In the genomic region with DNA sequence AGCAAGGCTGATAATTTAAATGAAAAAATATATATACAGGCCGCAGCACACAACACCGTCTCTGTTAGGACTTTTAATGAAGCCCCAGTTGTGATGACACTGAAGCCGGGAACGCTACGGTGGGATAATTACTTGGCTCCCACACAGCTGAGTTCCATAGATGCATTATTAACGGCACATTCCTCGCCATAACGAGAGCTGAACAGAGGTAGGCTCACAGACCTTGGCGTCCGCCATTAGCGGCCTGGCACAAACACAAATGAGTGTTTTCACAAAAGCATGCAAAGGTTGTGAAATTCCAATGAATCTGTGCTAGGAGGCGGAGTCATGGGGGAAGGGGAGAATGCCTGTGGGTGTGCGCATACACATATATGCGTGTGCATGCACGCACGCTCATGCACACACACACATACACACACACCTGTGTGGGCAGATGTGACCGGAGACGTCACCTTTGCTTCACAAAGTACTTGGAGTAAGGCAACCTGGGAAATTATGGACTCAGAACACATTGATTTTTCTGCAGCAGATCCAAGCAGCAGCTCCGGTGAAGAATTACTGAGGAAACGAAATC, we compare ENCODE assay signal across 10 mouse cellular contexts.
A peak's percentile ranks its signal among the peaks of the same experiment; 100 is the strongest.
DNase-seq lines count a peak whose midpoint lies in the region; ATAC-seq lines count a peak whose summit lies in the region.
"Had no signal": no experiment of that assay in that cellular context is flagged by ENCODE, and none has a peak within 500 bp of the region (broad histone marks: within the 10 kb centered on the region; RNA-seq: fewer than 3 reads in every experiment).

No protein-coding gene starts in this region.

- peak overlapping the region; percentile 32 for H3K4me2 ChIP-seq in forebrain, embryonic 15.5 days (replicated peaks)
- peak overlapping the region; percentile 29 for H3K4me2 ChIP-seq in limb, embryonic 13.5 days (replicated peaks)
- H3K4me2 ChIP-seq: heart, embryonic 12.5 days had no signal

- H3K4me3 ChIP-seq in forebrain, embryonic 15.5 days = no peak overlapping the region
- no peak overlapping the region for H3K4me3 ChIP-seq in limb, embryonic 13.5 days
- H3K4me3 ChIP-seq: heart, embryonic 12.5 days had no signal

- 20% methylated on average over 20 of the region's 20 CpGs for WGBS in forebrain, embryonic 15.5 days
- WGBS in limb, embryonic 13.5 days = 49% methylated on average over 20 of the region's 20 CpGs

- no peak overlapping the region for H3K9ac ChIP-seq in forebrain, embryonic 15.5 days (replicated peaks)
- no peak overlapping the region for H3K9ac ChIP-seq in limb, embryonic 13.5 days
- H3K9ac ChIP-seq: heart, embryonic 12.5 days had no signal

- peak; percentile 18 for DNase-seq in kidney, postnatal 10 days
- no peak for DNase-seq in kidney, adult 9 months
- peak; percentile 75 for DNase-seq in retina, postnatal 1 day
- no peak for DNase-seq in T-cell, adult 2 months (ENCODE audit: low spot score)
- DNase-seq in gastrocnemius, postnatal 4 days (ENCODE audit: low spot score in 2 of 2) = no peak
- DNase-seq: kidney, adult 18-20 months had no signal

- H3K27me3 ChIP-seq in forebrain, embryonic 15.5 days = no peaks in the 10 kb centered on the region
- no peaks in the 10 kb centered on the region for H3K27me3 ChIP-seq in limb, embryonic 13.5 days
- H3K27me3 ChIP-seq: heart, embryonic 12.5 days had no signal

- peak overlapping the region; percentile 70 for H3K27ac ChIP-seq in forebrain, embryonic 15.5 days (replicated peaks)
- peak overlapping the region; percentile 69 for H3K27ac ChIP-seq in limb, embryonic 13.5 days

- ATAC-seq in forebrain, embryonic 15.5 days (replicated peaks) = peak; percentile 39; the same call in 1 of the 2 replicates
- no peak for ATAC-seq in limb, embryonic 13.5 days (ENCODE audit: low FRiP score, low read depth)
- ATAC-seq: CD4-positive, CD25-positive, alpha-beta regulatory T cell, adult 4 months had no signal

- H3K4me1 ChIP-seq in forebrain, embryonic 15.5 days = peaks cover 66% of the 10 kb centered on the region
- H3K4me1 ChIP-seq in limb, embryonic 13.5 days = peaks cover 74% of the 10 kb centered on the region

- H3K36me3 ChIP-seq in forebrain, embryonic 15.5 days = no peaks in the 10 kb centered on the region
- no peaks in the 10 kb centered on the region for H3K36me3 ChIP-seq in limb, embryonic 13.5 days
- H3K36me3 ChIP-seq: heart, embryonic 12.5 days had no signal

- H3K9me3 ChIP-seq in forebrain, embryonic 15.5 days = no peaks in the 10 kb centered on the region
- H3K9me3 ChIP-seq in limb, embryonic 13.5 days = no peaks in the 10 kb centered on the region
- H3K9me3 ChIP-seq: heart, embryonic 12.5 days had no signal

Comparison
In these comparisons a context has a peak if more than half of its experiments do, and no peak if none do; other contexts are left out.
1. DNase-seq: peak in kidney, postnatal 10 days (single experiment) and retina, postnatal 1 day (single experiment); none in kidney, adult 9 months (single experiment), T-cell, adult 2 months (single experiment) and gastrocnemius, postnatal 4 days (0 of 2).